Mouse (Mus musculus) splenic B cell, adult 2 months (primary cell): ENCODE measurements at regions not wholly inside any gene's neighbourhood (a gene's known extent, or its start where the extent isn't known, plus 50 kb on each side); places are given as distances from the start of the nearest gene placed in this dataset.
"Not testable (repeated sequence)": the region's sequence is repeated elsewhere in the genome, so short reads cannot be mapped to it uniquely, and the experiment has no call there.

Source experiments
- DNase-seq: peaks from one replicate; pipeline ENCODE4 v3.0.0-alpha.2; 2011; ENCODE audit warnings: low read depth, low spot score
- H3K27me3 ChIP-seq: 2 replicates; pipeline ENCODE4 v1.6.1; 2012; ENCODE audit warnings: mild to moderate bottlenecking, low read length, moderate library complexity, mixed read lengths; ENCODE audit not compliant: control insufficient read depth, poor library complexity, insufficient read depth, severe bottlenecking
- H3K36me3 ChIP-seq: 2 replicates; pipeline ENCODE4 v1.6.1; 2012; ENCODE audit warnings: mild to moderate bottlenecking, low read length, moderate library complexity, mixed read lengths; ENCODE audit not compliant: control insufficient read depth, poor library complexity, insufficient read depth, severe bottlenecking

DNA sequence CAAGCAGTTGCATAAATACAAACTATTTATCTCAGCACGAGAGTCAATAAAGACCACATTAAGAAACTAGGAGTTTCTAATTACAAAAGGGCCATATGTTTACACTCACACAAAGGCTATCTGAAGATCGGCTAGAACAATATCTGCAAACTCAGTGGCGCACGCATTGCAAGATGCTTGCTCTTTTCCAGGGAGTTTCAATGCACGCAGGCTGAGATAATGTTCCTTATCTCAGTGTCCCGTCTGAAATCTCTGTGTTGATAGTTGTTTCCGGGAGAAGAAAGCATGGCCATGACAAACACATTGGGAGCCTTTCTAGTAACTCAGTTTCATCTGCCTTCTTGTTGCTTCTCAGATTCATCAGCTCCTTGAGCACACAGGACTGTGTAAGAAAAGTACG, 192.6 kb upstream of the Daam1 start:
- no peaks in the 10 kb centered on the region for H3K36me3 ChIP-seq
- no peak for DNase-seq
- no peaks in the 10 kb centered on the region for H3K27me3 ChIP-seq

GRCm38 (mm10) chr12:71640058-71640501, 190.8 kb upstream of the Daam1 start:
- no peaks in the 10 kb centered on the region for H3K36me3 ChIP-seq
- no peak for DNase-seq
- no peaks in the 10 kb centered on the region for H3K27me3 ChIP-seq

DNA sequence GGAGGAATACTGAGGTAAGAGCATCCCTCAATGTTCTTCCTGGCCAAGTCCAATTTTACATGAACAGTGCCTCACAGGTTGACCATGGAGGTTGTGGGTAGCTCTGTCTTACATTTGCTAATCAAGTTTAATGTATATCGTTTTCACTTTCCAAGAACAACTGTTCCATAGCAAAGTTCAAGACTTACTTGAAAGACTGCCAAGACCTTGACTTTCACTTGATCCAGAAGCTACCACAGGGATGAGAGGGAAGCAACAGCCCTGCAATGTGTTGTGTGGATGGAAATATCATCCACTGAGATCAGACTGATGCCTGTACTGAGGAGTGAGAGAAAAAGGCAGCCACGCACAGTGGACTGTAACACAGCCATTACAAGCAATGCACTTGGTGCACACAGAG, 189.4 kb upstream of the Daam1 start:
- DNase-seq: no peak

DNA sequence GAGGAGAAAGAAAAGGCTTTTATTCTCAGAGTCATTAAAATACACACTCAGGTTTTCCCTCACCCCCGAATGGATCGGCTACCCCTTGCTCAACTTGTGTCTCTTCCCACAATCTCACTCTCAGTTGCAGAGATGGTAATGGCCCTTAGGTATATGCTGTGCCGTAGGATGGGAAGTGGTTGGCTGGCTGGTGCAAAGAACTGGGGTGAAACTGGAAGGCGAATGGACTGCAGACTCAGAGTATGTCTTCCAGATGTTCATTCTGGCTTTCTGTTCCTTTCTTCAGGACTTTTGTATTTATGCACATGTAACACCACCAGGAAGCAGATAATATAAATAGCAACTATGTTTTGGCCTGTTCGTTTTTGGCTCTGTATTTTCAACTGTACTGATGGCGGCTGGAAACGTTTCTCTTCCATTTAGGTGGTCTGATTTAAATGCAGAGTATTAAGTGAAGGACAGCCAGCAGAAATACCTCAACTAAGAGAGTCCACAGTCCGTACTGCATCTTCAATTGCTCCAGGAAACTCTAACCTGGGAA, 188.0 kb upstream of the Daam1 start:
- H3K36me3 ChIP-seq: no peaks in the 10 kb centered on the region
- no peak for DNase-seq

More for the DNA sequence above, 189.4 kb upstream of the Daam1 start:
- no peaks in the 10 kb centered on the region for H3K36me3 ChIP-seq
- H3K27me3 ChIP-seq: no peaks in the 10 kb centered on the region

DNA sequence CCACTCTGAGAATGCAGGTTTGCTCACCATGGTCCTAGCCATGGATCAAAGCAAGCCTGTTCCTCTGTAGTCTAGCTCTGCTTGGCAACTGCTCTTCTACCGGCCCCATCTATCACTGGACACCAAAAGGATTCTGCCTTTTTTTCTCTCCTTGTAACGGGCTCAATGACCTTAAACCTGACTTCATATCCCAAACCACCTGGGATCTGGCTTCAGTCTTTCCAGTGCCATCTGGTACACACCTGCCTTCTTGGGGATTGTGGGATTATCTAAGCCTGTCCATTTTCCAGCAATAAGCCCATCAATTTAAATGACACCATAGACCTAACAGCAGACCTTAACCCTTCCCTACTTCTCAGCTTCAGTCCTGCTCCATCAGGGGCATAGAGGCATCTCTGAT, 179.6 kb upstream of the Daam1 start:
- no peak for DNase-seq
- no peaks in the 10 kb centered on the region for H3K27me3 ChIP-seq
- H3K36me3 ChIP-seq: no peaks in the 10 kb centered on the region

More for the DNA sequence above, 188.0 kb upstream of the Daam1 start:
- no peaks in the 10 kb centered on the region for H3K27me3 ChIP-seq

DNA sequence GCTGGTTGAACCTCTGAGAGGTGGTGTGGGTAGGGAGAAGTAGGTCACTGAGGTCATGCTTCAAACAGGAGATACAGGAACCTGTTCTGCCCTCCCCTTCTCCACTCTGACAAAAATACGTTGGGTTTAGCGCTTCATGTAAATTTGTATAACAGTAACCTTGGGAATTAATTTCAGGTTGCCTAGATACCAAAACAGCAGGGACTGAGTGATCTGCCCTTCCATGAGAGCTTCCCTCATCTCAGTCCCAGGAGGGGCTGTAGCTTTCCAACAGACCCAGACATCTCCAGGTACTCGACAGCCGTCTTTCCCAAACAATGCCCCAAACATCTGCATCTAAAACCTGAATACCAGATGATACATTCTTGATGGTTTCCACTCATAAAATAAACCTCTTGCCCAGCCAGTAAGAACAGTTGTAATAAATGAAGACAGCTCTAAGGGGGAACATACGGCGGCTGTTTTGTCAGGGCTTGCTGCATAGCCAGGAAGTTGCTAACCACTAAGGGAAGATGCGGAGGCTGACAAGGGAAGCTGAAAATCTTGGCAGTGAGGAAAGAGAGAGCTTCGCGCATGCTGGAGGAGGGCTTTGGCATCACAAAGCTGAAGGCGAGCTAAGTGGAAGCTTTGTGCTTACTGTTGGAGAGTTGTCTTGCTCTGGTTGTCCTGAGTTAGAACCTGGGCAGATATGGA, 137.4 kb upstream of the Daam1 start:
- H3K27me3 ChIP-seq: no peaks in the 10 kb centered on the region
- no peak for DNase-seq
- no peaks in the 10 kb centered on the region for H3K36me3 ChIP-seq

DNA sequence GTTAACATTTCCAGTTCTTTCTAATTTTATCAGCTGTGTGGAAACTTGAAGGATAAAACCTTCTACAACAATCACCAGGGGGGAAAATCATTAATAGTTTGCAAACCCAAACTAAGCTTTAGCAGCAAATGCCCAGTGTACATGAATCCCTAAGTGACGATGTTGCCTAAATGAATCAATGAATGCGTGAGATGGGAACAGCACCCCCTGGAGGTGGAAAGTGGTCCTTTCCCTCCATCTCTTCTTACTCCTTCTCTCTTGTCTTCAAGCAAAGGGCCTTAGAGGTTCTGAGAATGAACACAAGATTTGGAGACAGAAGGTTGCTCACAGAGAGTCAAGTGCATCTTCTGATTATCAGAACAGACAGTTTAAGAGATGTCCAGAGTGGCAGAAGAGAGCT, 129.1 kb upstream of the Daam1 start:
- Histone ChIP-seq H3K36me3 (no peaks in the 10 kb centered on the region), H3K27me3 (no peaks in the 10 kb centered on the region)
- no peak for DNase-seq

GRCm38 (mm10) chr12:71702181-71702580, 128.7 kb upstream of the Daam1 start:
- Histone ChIP-seq H3K36me3 (no peaks in the 10 kb centered on the region), H3K27me3 (no peaks in the 10 kb centered on the region)
- no peak for DNase-seq

DNA sequence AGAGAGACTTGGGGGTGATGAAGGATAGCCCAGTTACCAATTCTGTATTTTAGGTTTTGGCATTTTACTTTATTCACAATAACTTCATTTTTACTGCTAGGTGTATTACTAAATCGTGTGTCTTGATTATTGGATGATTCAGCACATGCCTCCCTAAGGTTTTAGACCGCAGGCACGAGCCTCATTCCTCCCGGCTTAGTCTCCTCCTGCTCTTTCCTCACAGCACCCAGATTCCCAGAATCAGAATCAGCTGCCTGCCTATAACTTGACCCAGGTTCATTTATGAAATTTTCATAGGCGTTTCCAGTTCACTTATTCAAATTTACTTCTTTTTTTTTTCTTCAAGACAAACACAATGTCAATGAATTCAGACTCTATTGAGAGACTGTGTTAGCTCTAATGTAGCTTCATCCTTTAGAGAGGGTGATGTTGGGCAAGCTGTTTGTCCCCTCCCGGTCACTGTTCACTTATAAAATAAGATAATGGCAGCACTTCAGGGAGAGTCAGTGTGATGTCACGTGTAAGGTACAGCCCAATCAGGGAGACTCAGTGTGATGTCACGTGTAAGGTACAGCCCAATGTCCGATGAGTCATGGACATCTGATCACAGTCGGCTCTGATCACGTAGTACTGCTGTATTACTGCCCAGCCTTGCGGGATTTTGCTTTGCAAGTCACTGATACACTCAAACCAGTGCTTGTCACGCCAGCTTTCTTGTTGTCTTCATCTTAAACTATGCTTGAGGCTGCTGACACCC, 127.6 kb upstream of the Daam1 start:
- Histone ChIP-seq H3K36me3 (no peaks in the 10 kb centered on the region), H3K27me3 (no peaks in the 10 kb centered on the region)
- no peak for DNase-seq

DNA sequence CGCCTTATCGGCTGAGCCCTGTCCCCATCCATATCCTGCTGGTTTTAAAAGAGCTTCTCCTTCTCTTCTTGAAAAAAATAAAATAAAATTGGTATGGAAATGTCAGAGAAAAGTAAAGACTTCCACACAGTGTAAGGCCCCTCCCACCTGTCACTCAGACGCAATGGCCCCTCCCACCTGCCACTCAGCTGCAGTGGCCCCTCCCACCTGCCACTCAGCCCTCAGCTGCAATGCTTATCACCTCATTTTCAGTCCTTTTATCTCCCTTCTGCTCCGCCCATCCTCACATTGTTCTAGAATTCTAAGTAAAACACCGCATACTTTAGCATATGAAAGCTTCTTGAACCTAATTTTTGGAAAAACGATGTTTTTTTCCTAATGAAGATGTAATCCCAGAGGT, 126.4 kb upstream of the Daam1 start:
- H3K27me3 ChIP-seq: no peaks in the 10 kb centered on the region
- DNase-seq: no peak
- no peaks in the 10 kb centered on the region for H3K36me3 ChIP-seq

- Histone ChIP-seq H3K36me3 (no peaks in the 10 kb centered on the region), H3K27me3 (no peaks in the 10 kb centered on the region)
- peak; percentile 28 for DNase-seq
These were observed 123.0 kb upstream of the Daam1 start for GRCm38 (mm10) chr12:71707727-71708369.

DNA sequence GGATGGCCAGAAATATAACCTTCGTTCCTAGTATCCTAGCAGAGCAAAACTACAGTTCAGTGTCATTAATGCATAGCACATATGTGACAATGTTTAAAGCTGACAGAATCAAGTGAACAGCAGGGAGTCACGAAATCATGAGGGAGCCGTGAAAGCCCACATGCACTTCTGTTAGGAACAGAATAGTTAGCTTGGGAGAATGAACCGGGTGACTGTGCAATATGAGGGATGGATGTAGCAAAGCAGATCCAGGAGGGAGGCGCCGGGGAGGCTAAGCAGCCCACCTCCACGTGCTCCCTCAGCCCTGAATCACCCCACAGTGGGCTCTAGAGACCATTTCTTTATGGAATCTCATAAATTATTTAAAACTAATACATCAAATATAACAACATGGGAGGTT, 116.3 kb upstream of the Daam1 start:
- no peaks in the 10 kb centered on the region for H3K36me3 ChIP-seq
- H3K27me3 ChIP-seq: no peaks in the 10 kb centered on the region
- no peak for DNase-seq

DNA sequence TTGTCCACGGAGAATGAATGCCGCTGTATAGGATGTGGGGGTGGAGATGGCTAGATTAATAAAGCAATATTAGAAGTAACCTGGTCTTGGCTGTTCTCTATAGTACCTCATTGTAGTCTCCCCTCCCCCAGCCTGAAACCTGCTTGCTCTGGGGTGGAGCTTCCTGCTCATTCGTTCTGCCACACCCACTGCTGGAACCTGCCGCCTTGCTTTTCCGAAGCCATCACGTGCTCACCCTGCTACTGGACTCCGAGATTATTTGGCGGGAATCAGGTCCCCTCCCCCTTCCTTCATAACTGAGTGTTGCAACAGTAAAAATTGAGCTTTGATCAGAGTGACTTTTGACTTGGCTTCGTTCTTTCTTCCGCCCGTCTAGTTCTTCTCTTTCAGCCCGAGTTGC, 112.5 kb upstream of the Daam1 start:
- not testable (repeated sequence) for H3K36me3 ChIP-seq, H3K27me3 ChIP-seq, DNase-seq

DNA sequence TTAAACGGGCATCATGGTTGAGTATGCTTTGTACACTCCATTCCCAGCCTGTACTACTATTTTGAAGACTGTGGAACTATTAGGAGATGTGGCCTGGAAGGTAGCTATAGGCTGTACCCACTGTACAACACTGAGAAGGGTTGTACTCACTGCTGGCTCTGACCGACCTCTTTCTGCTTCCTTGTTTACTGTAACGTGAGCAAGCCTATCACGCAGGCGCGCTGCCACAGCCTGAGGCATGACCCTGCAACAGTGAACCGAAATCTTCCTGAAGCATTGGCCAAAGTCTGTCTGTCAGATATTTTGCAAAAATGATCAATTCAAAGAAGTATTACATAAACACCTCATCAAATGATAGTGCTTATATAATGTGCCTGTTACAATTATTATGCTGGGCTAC, 112.0 kb upstream of the Daam1 start:
- Histone ChIP-seq H3K36me3 (no peaks in the 10 kb centered on the region), H3K27me3 (no peaks in the 10 kb centered on the region)
- no peak for DNase-seq

DNA sequence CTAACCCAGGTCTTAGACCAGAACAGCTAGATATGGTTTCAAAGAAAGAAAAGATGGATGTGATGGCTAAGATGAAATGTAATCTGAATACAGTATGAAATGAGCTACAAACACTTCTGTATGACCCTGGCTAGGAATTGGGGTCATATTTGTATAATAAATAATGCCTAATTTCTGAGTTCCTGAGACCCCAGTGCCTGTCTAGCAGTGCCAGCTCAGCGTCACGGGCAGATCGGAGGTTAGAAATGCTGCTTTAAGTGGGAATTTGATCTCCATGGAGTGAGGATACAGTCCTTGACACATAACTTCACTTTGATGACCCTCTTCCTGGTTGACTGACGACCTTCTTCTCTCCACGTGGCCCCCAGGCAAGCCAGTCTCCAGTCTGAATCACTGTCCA, 105.7 kb upstream of the Daam1 start:
- no peak for DNase-seq
- Histone ChIP-seq H3K27me3 (no peaks in the 10 kb centered on the region), H3K36me3 (no peaks in the 10 kb centered on the region)
